Mouse (Mus musculus): ENCODE measurements at regions not wholly inside any gene's neighbourhood (a gene's known extent, or its start where the extent isn't known, plus 50 kb on each side); places are given as distances from the start of the nearest gene placed in this dataset.

GRCm38 (mm10) chr3:15112177-15112838, 219.8 kb downstream of the Gm9733 start:
- Histone ChIP-seq H3K36me3 (ENCODE audit: insufficient read depth, low read length) (no peaks in the 10 kb centered on the region), H3K4me3 (ENCODE audit: low read length) (no peak overlapping the region), H3K9ac (replicated peaks; ENCODE audit: low read length) (no peak overlapping the region), H3K27ac (no peak overlapping the region), H3K4me2 (ENCODE audit: low read depth, low read length) (no peak overlapping the region), H3K27me3 (ENCODE audit: insufficient read depth, low read length) (no peaks in the 10 kb centered on the region), H3K9me3 (ENCODE audit: low read length) (no peaks in the 10 kb centered on the region), H3K4me1 (ENCODE audit: insufficient read depth, low read length) (no peaks in the 10 kb centered on the region)
- DNase-seq (ENCODE audit: low spot score) (no peak), ATAC-seq (no peak)
- no peak for TF ChIP-seq CTCF (IDR thresholded peaks at IDR 0.05; ENCODE audit: low read depth)
- WGBS: 44% methylated on average over 2 of the region's 2 CpGs

GRCm38 (mm10) chr3:15118634-15119356, 213.3 kb downstream of the Gm9733 start:
- no peak for TF ChIP-seq CTCF (IDR thresholded peaks at IDR 0.05; ENCODE audit: low read depth)
- no peak overlapping the region for H3K9ac ChIP-seq (replicated peaks; ENCODE audit: low read length)
- DNase-seq (ENCODE audit: low spot score) (no peak), ATAC-seq (no peak)
- H3K27ac ChIP-seq: no peak overlapping the region
- H3K27me3 ChIP-seq (ENCODE audit: insufficient read depth, low read length): no peaks in the 10 kb centered on the region
- H3K4me3 ChIP-seq (ENCODE audit: low read length): no peak overlapping the region
- 32% methylated on average over 3 of the region's 3 CpGs for WGBS
- no peaks in the 10 kb centered on the region for H3K4me1 ChIP-seq (ENCODE audit: insufficient read depth, low read length)
- no peak overlapping the region for H3K4me2 ChIP-seq (ENCODE audit: low read depth, low read length)
- no peaks in the 10 kb centered on the region for H3K9me3 ChIP-seq (ENCODE audit: low read length)
- no peaks in the 10 kb centered on the region for H3K36me3 ChIP-seq (ENCODE audit: insufficient read depth, low read length)

- no peak for DNase-seq (ENCODE audit: low spot score)
- H3K27me3 ChIP-seq (ENCODE audit: insufficient read depth, low read length): no peaks in the 10 kb centered on the region
- no peak overlapping the region for H3K9ac ChIP-seq (replicated peaks; ENCODE audit: low read length)
- no peak overlapping the region for H3K4me3 ChIP-seq (ENCODE audit: low read length)
- TF ChIP-seq CTCF (IDR thresholded peaks at IDR 0.05; ENCODE audit: low read depth): no peak
- no peaks in the 10 kb centered on the region for H3K4me1 ChIP-seq (ENCODE audit: insufficient read depth, low read length)
- H3K9me3 ChIP-seq (ENCODE audit: low read length): no peaks in the 10 kb centered on the region
- H3K27ac ChIP-seq: no peak overlapping the region
- no peak for ATAC-seq
- 73% methylated on average over 4 of the region's 4 CpGs for WGBS
- no peaks in the 10 kb centered on the region for H3K36me3 ChIP-seq (ENCODE audit: insufficient read depth, low read length)
- no peak overlapping the region for H3K4me2 ChIP-seq (ENCODE audit: low read depth, low read length)
These were observed 205.4 kb downstream of the Gm9733 start for GRCm38 (mm10) chr3:15126736-15127135.

- Histone ChIP-seq H3K4me3 (ENCODE audit: low read length) (no peak overlapping the region), H3K4me2 (ENCODE audit: low read depth, low read length) (no peak overlapping the region), H3K4me1 (ENCODE audit: insufficient read depth, low read length) (no peaks in the 10 kb centered on the region), H3K27me3 (ENCODE audit: insufficient read depth, low read length) (no peaks in the 10 kb centered on the region), H3K27ac (no peak overlapping the region), H3K36me3 (ENCODE audit: insufficient read depth, low read length) (no peaks in the 10 kb centered on the region), H3K9ac (replicated peaks; ENCODE audit: low read length) (no peak overlapping the region), H3K9me3 (ENCODE audit: low read length) (no peaks in the 10 kb centered on the region)
- DNase-seq (ENCODE audit: low spot score): no peak
- no peak for TF ChIP-seq CTCF (IDR thresholded peaks at IDR 0.05; ENCODE audit: low read depth)
- ATAC-seq: no peak
These were observed 203.7 kb downstream of the Gm9733 start for GRCm38 (mm10) chr3:15128370-15128769.

- no peaks in the 10 kb centered on the region for H3K9me3 ChIP-seq (ENCODE audit: low read length)
- H3K27ac ChIP-seq: no peak overlapping the region
- no peaks in the 10 kb centered on the region for H3K36me3 ChIP-seq (ENCODE audit: insufficient read depth, low read length)
- H3K4me1 ChIP-seq (ENCODE audit: insufficient read depth, low read length): no peaks in the 10 kb centered on the region
- TF ChIP-seq CTCF (IDR thresholded peaks at IDR 0.05; ENCODE audit: low read depth): no peak
- no peak overlapping the region for H3K4me3 ChIP-seq (ENCODE audit: low read length)
- ATAC-seq (no peak), DNase-seq (ENCODE audit: low spot score) (no peak)
- 72% methylated on average over 3 of the region's 3 CpGs for WGBS
- H3K4me2 ChIP-seq (ENCODE audit: low read depth, low read length): no peak overlapping the region
- no peak overlapping the region for H3K9ac ChIP-seq (replicated peaks; ENCODE audit: low read length)
- H3K27me3 ChIP-seq (ENCODE audit: insufficient read depth, low read length): no peaks in the 10 kb centered on the region
These were observed 203.1 kb downstream of the Gm9733 start for GRCm38 (mm10) chr3:15128960-15129359.

- no peak overlapping the region for H3K9ac ChIP-seq (replicated peaks; ENCODE audit: low read length)
- no peak overlapping the region for H3K4me2 ChIP-seq (ENCODE audit: low read depth, low read length)
- H3K27me3 ChIP-seq (ENCODE audit: insufficient read depth, low read length): no peaks in the 10 kb centered on the region
- 87% methylated on average over 9 of the region's 9 CpGs for WGBS
- no peak overlapping the region for H3K4me3 ChIP-seq (ENCODE audit: low read length)
- no peaks in the 10 kb centered on the region for H3K36me3 ChIP-seq (ENCODE audit: insufficient read depth, low read length)
- H3K4me1 ChIP-seq (ENCODE audit: insufficient read depth, low read length): no peaks in the 10 kb centered on the region
- no peaks in the 10 kb centered on the region for H3K9me3 ChIP-seq (ENCODE audit: low read length)
- TF ChIP-seq CTCF (IDR thresholded peaks at IDR 0.05; ENCODE audit: low read depth): no peak
- ATAC-seq: no peak
- H3K27ac ChIP-seq: no peak overlapping the region
- DNase-seq (ENCODE audit: low spot score): no peak
These were observed 202.3 kb downstream of the Gm9733 start for GRCm38 (mm10) chr3:15129729-15130369.

GRCm38 (mm10) chr3:15132136-15132535, 200.0 kb downstream of the Gm9733 start:
- no peaks in the 10 kb centered on the region for H3K4me1 ChIP-seq (ENCODE audit: insufficient read depth, low read length)
- ATAC-seq: no peak
- no peak for TF ChIP-seq CTCF (IDR thresholded peaks at IDR 0.05; ENCODE audit: low read depth)
- no peak overlapping the region for H3K4me2 ChIP-seq (ENCODE audit: low read depth, low read length)
- WGBS: 62% methylated on average over 5 of the region's 5 CpGs
- H3K9me3 ChIP-seq (ENCODE audit: low read length): no peaks in the 10 kb centered on the region
- H3K36me3 ChIP-seq (ENCODE audit: insufficient read depth, low read length): no peaks in the 10 kb centered on the region
- no peak overlapping the region for H3K9ac ChIP-seq (replicated peaks; ENCODE audit: low read length)
- H3K27ac ChIP-seq: no peak overlapping the region
- no peak for DNase-seq (ENCODE audit: low spot score)
- no peaks in the 10 kb centered on the region for H3K27me3 ChIP-seq (ENCODE audit: insufficient read depth, low read length)
- no peak overlapping the region for H3K4me3 ChIP-seq (ENCODE audit: low read length)
